Mouse (Mus musculus) kidney, adult 2 months (tissue): ENCODE data around the gene Cebpe.

Experiments
- CTCF ChIP-seq: fragments of 200-500 bp; conservative IDR thresholded peaks from 2 replicates; pipeline ENCODE4 v1.5.1; 2011; ENCODE audit warnings: low read depth, mild to moderate bottlenecking, control low read depth, low read length, moderate library complexity, mixed read lengths; ENCODE audit not compliant: insufficient read depth, insufficient read length
- POLR2A ChIP-seq: fragments of 200-500 bp; IDR thresholded peaks from one replicate; pipeline ENCODE4 v1.6.1; 2011; ENCODE audit warnings: low read depth, low read length, control low read depth

DNA sequence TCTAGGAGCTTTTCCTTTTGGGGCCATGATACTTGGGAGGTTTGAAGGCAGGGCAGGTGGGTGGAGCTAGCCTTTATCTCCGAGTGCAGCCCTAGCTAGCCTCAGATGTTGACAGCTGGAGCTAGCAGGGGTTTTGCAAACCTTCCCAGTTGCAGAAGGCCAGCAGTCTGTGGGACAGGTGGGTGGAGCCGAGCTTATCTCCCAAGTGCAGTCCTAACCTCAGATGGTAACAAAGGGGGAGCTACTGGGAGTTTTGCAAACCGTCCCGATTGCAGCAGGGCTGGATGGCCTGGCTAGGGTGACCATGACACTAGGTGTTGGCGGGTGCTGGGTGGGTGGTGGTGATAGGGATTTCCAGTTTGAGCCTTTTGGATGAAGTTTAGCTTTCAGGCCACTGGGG lies 6.1 kb downstream of the Cebpe start:
- TF ChIP-seq CTCF (no peak), POLR2A (no peak)
